Mouse (Mus musculus): ENCODE measurements at regions not wholly inside any gene's neighbourhood (a gene's known extent, or its start where the extent isn't known, plus 50 kb on each side); places are given as distances from the start of the nearest gene placed in this dataset.

- TF ChIP-seq CTCF (IDR thresholded peaks at IDR 0.05; ENCODE audit: borderline replicate concordance, insufficient read depth, low read depth, low read length) (no peak), POLR2A (IDR thresholded peaks at IDR 0.05; ENCODE audit: borderline replicate concordance, insufficient read depth, low read length) (no peak)
Measured at GRCm38 (mm10) chr4:75041930-75042579, 236.1 kb downstream of the Dmac1 start.

Data from cerebellum, adult 2 months (tissue).